Mouse (Mus musculus) liver, adult 2 months (tissue): ENCODE measurements around the gene Keap1. TPM values are rescaled to one million over a fixed set of nuclear protein-coding genes. Genes with fewer than 3 reads are reported as not detected.
A peak's percentile ranks its signal among the peaks of the same experiment; 100 is the strongest.
"Not testable (repeated sequence)": the region's sequence is repeated elsewhere in the genome, so short reads cannot be mapped to it uniquely, and the experiment has no call there.

Experiments
- DNase-seq: peaks from one replicate; pipeline ENCODE4 v3.0.0-alpha.2; 2011; ENCODE audit warnings: low read depth, low spot score; ENCODE audit errors: extremely low read depth
- H3K27ac ChIP-seq: fragments of 200-500 bp; replicated peaks from 2 replicates; pipeline ENCODE4 v1.5.1; 2012; ENCODE audit warnings: low read depth, mild to moderate bottlenecking, control low read depth, inconsistent platforms, low read length; ENCODE audit not compliant: insufficient read depth
- H3K27me3 ChIP-seq: fragments of 200-500 bp; 2 replicates; pipeline ENCODE4 v1.6.1; 2012; ENCODE audit warnings: mild to moderate bottlenecking, moderate library complexity, low read length, inconsistent platforms; ENCODE audit not compliant: control insufficient read depth, insufficient read depth
- H3K36me3 ChIP-seq: fragments of 200-500 bp; 2 replicates; pipeline ENCODE4 v1.6.1; 2012; ENCODE audit warnings: low read length, inconsistent platforms; ENCODE audit not compliant: control insufficient read depth, insufficient read depth
- H3K4me1 ChIP-seq: fragments of 200-500 bp; 2 replicates; pipeline ENCODE4 v1.6.1; 2011; ENCODE audit warnings: low read length; ENCODE audit not compliant: control insufficient read depth, insufficient read depth
- H3K4me3 ChIP-seq: fragments of 200-500 bp; 2 replicates; pipeline ENCODE4 v1.5.1; 2011; ENCODE audit warnings: low read depth, mild to moderate bottlenecking, control low read depth, low read length, moderate library complexity; ENCODE audit not compliant: insufficient read depth
- H3K79me2 ChIP-seq: fragments of 200-500 bp; 2 replicates; pipeline ENCODE4 v1.6.1; 2012; ENCODE audit warnings: inconsistent platforms, mild to moderate bottlenecking, low read length, moderate library complexity; ENCODE audit not compliant: control insufficient read depth, insufficient read depth
- H3K9ac ChIP-seq: fragments of 200-500 bp; 2 replicates; pipeline ENCODE4 v1.6.1; 2012; ENCODE audit warnings: low read depth, mild to moderate bottlenecking, control low read depth, inconsistent platforms, low read length
- CTCF ChIP-seq: fragments of 200-500 bp; IDR thresholded peaks from 2 replicates; pipeline ENCODE4 v1.5.1; 2011; ENCODE audit warnings: low read depth, low read length, control low read depth
- POLR2A ChIP-seq: fragments of 200-500 bp; IDR thresholded peaks from 2 replicates; pipeline ENCODE4 v1.6.1; 2011; ENCODE audit warnings: low read length, control low read depth; ENCODE audit not compliant: insufficient read depth; ENCODE audit errors: extremely low read depth
- WGBS: fragments of 180-500 bp; shearing (Covaris S2); methylation state at CpG from one replicate; pipeline ENCODE4 v1.1.7; 2018; 5-methylcytosine and 5-hydroxymethylcytosine counted together
- polyA plus RNA-seq: library from polyadenylated mRNA; depleted of rRNA; stranded (reverse); fragments of >200 nt; gene quantifications from 2 replicates; pipeline ENCODE4 v1.2.3, GENCODE M21; 2012
- total RNA-seq: library from RNA; depleted of rRNA; stranded (reverse); fragments of >200 nt; gene quantifications from 2 replicates; pipeline ENCODE4 v1.2.3, GENCODE M21; 2014

The Keap1 gene
- total and polyA plus RNA-seq, 2 experiments, result 29.5 to 76.4 TPM

DNA sequence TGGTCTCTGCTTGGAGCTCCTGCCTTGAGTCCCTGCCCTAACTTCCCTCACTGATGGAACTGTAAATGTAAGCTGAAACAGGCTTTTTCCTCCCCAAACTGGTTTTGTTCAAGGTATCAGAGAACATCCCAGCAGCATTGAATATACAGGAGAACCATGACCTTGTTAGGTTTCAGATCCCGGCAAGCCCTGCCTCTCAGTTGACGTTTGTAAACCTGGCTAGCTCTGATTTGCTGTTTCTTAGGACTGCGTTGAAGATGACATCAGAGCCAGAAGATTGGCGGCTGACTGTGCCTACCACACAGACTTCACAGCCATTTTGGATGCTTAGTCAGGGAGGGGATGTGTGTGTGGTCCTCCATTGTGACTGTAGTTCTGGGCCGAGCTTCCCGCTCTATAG lies 15.3 kb downstream of the Keap1 start:
- no peak for DNase-seq
- H3K9ac ChIP-seq, result no peak overlapping the region
- H3K79me2 ChIP-seq, result no peaks in the 10 kb centered on the region
- 95% methylated on average over 6 of the region's 6 CpGs for WGBS
- no peak overlapping the region for H3K27ac ChIP-seq
- peaks cover 18% of the 10 kb centered on the region for H3K4me1 ChIP-seq
- no peaks in the 10 kb centered on the region for H3K36me3 ChIP-seq
- no peak overlapping the region for H3K4me3 ChIP-seq
- no peaks in the 10 kb centered on the region for H3K27me3 ChIP-seq
- TF ChIP-seq CTCF (no peak), POLR2A (no peak)

DNA sequence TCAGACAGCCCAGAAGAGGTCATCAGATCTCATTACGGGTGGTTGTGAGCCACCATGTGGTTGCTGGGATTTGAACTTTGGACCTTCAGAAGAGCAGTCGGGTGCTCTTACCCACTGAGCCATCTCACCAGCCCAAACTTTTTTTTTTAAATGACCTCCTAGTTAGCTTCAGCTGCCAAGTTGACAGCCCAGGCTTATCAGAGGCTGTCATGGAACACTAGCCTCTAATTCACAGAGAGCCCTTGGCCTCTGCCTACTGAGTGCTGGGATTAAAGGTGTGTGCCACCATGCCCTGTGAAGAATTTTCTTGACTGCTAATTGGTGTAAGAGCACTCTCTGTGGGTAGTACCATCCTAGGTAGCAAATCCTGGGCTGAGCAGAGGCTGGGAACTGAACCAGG lies 15.7 kb downstream of the Keap1 start:
- peaks cover 18% of the 10 kb centered on the region for H3K4me1 ChIP-seq
- H3K36me3 ChIP-seq, H3K9ac ChIP-seq, H3K4me3 ChIP-seq, DNase-seq, H3K27me3 ChIP-seq, H3K27ac ChIP-seq, H3K79me2 ChIP-seq: not testable (repeated sequence)
- 49% methylated on average over 2 of the region's 2 CpGs for WGBS

DNA sequence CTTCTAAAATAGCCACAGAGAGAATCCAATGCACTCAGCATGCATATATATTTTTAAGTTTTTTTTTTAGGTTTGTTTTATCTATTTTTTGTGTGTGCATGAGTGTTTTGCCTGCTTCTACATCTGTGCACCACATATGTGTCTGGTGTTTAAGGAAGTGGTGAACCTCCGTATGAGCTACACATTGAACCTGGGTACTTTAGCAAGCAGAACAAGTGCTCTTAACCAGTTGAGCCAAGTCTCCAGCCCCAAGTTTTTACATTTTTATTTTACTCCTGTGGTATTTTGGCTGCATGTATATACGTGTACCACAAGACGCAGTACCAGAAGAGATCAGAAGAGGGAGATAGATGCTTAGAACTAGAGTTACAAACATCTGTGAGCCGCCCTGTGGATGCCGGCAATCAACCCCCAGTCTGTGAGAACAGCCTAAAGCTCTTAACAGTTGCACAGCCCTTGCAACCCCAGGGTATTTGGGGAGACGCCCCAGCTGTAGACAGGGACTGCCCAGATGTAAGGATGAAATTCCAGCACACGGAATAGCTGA lies 17.7 kb downstream of the Keap1 start:
- no peak overlapping the region for H3K9ac ChIP-seq
- no peak overlapping the region for H3K4me3 ChIP-seq
- peaks cover 6% of the 10 kb centered on the region; the same call in 1 of the 2 replicates for H3K4me1 ChIP-seq
- peak; percentile 79 for DNase-seq
- no peaks in the 10 kb centered on the region for H3K27me3 ChIP-seq
- TF ChIP-seq CTCF (peak; percentile 48), POLR2A (no peak)
- H3K36me3 ChIP-seq, result no peaks in the 10 kb centered on the region
- no peak overlapping the region for H3K27ac ChIP-seq
- 26% methylated on average over 7 of the region's 7 CpGs for WGBS
- H3K79me2 ChIP-seq, result no peaks in the 10 kb centered on the region

DNA sequence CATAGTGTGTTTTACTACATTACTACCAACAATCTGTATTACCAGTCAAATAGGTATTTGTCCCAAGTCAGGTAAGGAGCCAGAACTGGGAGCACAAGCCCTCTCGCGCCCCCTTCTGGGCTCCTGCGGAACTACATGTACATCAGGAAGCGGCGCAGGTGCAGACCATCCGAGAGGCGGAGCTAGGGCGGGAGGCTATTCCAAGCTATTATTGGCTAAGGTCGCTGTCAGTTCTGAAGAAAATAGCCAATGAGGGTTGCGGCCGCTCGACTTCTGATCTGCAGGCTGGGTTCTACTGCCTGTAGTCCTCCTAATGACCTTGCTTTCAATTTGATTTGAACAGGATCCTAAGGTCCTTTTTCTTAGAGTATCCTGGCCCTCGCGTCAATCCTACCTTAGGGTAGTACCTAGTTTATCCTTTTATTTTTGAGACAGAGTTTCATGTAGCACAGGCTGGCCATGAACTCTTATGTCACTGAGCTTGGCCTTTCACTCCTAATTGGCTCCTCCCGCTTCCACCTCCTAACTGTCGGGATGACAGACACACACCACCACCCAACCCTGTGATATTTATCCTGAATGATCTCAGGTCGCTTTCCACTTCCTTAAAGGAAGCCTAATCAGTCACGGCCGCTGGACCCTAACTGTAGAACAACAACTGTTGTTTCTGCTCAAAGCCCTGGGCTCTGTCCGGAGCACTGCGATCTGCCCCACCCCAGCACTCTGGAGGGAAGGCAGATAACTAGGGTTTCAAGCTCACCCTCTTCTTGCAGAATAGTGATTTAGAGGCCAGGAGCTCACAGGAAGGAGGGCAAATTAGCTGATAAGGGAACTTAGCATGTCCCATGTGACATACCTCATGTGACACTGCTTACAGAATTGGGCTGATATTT lies 18.4 kb downstream of the Keap1 start:
- peak overlapping the region; percentile 67 for H3K27ac ChIP-seq
- DNase-seq, result peak; percentile 91
- 10% methylated on average over 21 of the region's 21 CpGs for WGBS
- H3K36me3 ChIP-seq, result no peaks in the 10 kb centered on the region
- no peaks in the 10 kb centered on the region for H3K27me3 ChIP-seq
- H3K4me1 ChIP-seq, result peaks cover 5% of the 10 kb centered on the region; the same call in 1 of the 2 replicates
- TF ChIP-seq POLR2A, result no peak
- peak; percentile 92 for TF ChIP-seq CTCF
- H3K9ac ChIP-seq, result peak overlapping the region; percentile 62
- no peak overlapping the region for H3K4me3 ChIP-seq
- H3K79me2 ChIP-seq, result no peaks in the 10 kb centered on the region

DNA sequence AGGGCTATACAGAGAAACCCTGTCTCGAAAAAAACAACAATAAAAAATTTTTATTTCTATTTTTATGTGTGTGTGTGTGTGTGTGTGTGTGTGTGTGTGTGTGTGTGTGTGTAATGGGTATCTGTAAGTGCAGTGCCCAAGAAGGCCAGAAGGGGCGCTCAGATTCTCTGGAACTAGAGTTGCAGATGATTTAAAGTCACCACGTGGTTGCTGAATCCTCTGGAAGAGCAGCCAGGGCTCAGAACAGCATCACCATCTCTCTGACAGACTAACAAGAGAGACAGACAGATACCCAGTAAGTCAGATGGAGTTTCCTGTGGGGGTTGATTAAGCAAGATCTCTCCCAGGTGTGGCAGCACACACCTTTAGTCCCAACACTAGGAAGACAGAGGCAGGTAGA lies 19.3 kb downstream of the Keap1 start:
- 55% methylated on average over 3 of the region's 3 CpGs for WGBS

More for the DNA sequence above, 19.3 kb downstream of the Keap1 start:
- Histone ChIP-seq H3K27ac (no peak overlapping the region), H3K36me3 (no peaks in the 10 kb centered on the region), H3K27me3 (no peaks in the 10 kb centered on the region), H3K4me1 (peaks cover 5% of the 10 kb centered on the region; the same call in 1 of the 2 replicates), H3K79me2 (no peaks in the 10 kb centered on the region), H3K9ac (no peak overlapping the region), H3K4me3 (no peak overlapping the region)
- DNase-seq, result no peak
- TF ChIP-seq POLR2A (no peak), CTCF (no peak)
